Mouse (Mus musculus) thymus, postnatal 10 days (tissue): ENCODE data around the gene Trmt13.

Source experiments
- DNase-seq, 2 experiments: peaks; one replicate each; pipeline ENCODE4 v3.0.0; 2021; ENCODE audit warnings: low spot score in 2 of 2

Trmt13 gene

GRCm38 (mm10) chr3:116547430-116547829 lies 67.0 kb downstream of the Trmt13 start:
- DNase-seq: no peak

- no peak for DNase-seq
These were observed 71.9 kb downstream of the Trmt13 start for GRCm38 (mm10) chr3:116542532-116542931.

- no peak for DNase-seq
These were observed 72.3 kb downstream of the Trmt13 start for GRCm38 (mm10) chr3:116542070-116542469.

GRCm38 (mm10) chr3:116537200-116537573 lies 77.2 kb downstream of the Trmt13 start:
- DNase-seq: no peak

GRCm38 (mm10) chr3:116536428-116537199 lies 77.8 kb downstream of the Trmt13 start:
- no peak for DNase-seq
